14 mouse cellular contexts compared by ENCODE assay signal in genomic region chr9:59162954-59163353, GRCm38 (mm10).
DNase-seq lines count a peak whose midpoint lies in the region; ATAC-seq lines count a peak whose summit lies in the region.
"Had no signal": no experiment of that assay in that cellular context is flagged by ENCODE, and none has a peak within 500 bp of the region (broad histone marks: within the 10 kb centered on the region; RNA-seq: fewer than 3 reads in every experiment).

No protein-coding gene starts in this region.

- H3K27me3 ChIP-seq in forebrain, embryonic 12.5 days: peaks cover 7% of the 10 kb centered on the region
- no peaks in the 10 kb centered on the region for H3K27me3 ChIP-seq in neural tube, embryonic 14.5 days (ENCODE audit: control insufficient read depth, insufficient read depth, low read length)
- H3K27me3 ChIP-seq: heart, embryonic 15.5 days had no signal

- no peak overlapping the region for H3K4me2 ChIP-seq in forebrain, embryonic 12.5 days
- no peak overlapping the region for H3K4me2 ChIP-seq in neural tube, embryonic 14.5 days (ENCODE audit: low read depth, low read length)
- H3K4me2 ChIP-seq: heart, embryonic 15.5 days; lung, embryonic 14.5 days had no signal

- no peak for ATAC-seq in cerebellum, adult (ENCODE audit: insufficient number of reproducible peaks, low FRiP score, low TSS enrichment)
- peak; percentile 46; the same call in 1 of the 2 replicates for ATAC-seq in forebrain, embryonic 12.5 days (ENCODE audit: low FRiP score)
- peak; percentile 91 for ATAC-seq in neural tube, embryonic 14.5 days (ENCODE audit: low read depth)
- ATAC-seq in megakaryocyte progenitor cell, adult 5-6 weeks (replicated peaks; ENCODE audit: poor library complexity): no peak
- ATAC-seq: inflammation-experienced regulatory T-cells, adult 6 months had no signal

- no peak overlapping the region for H3K9ac ChIP-seq in forebrain, embryonic 12.5 days
- no peak overlapping the region for H3K9ac ChIP-seq in neural tube, embryonic 14.5 days (replicated peaks; ENCODE audit: low read depth, low read length)
- H3K9ac ChIP-seq: heart, embryonic 15.5 days; lung, embryonic 14.5 days had no signal

- peak overlapping the region; percentile 75; the same call in 1 of the 2 replicates for H3K27ac ChIP-seq in forebrain, embryonic 12.5 days
- peak overlapping the region; percentile 75; the same call in 1 of the 2 replicates for H3K27ac ChIP-seq in neural tube, embryonic 14.5 days (ENCODE audit: low read depth, low read length)
- H3K27ac ChIP-seq: heart, embryonic 15.5 days had no signal

- 8% methylated on average over 4 of the region's 4 CpGs for WGBS in forebrain, embryonic 12.5 days
- 4% methylated on average over 4 of the region's 4 CpGs for WGBS in neural tube, embryonic 14.5 days

- peaks cover 14% of the 10 kb centered on the region for H3K4me1 ChIP-seq in forebrain, embryonic 12.5 days
- peaks cover 9% of the 10 kb centered on the region; the same call in 1 of the 2 replicates for H3K4me1 ChIP-seq in neural tube, embryonic 14.5 days (ENCODE audit: control insufficient read depth, insufficient read depth, low read length)
- H3K4me1 ChIP-seq: heart, embryonic 15.5 days had no signal

- DNase-seq in cerebellum, postnatal 10 days: peak; percentile 36 to 44
- peak; percentile 82 for DNase-seq in mesoderm, embryonic 11.5 days (ENCODE audit: low read depth, low spot score)
- no peak for DNase-seq in thymus, adult 18-20 months
- DNase-seq in kidney, postnatal 36 days: no peak
- DNase-seq: adrenal gland, postnatal 10 days; gastrocnemius, postnatal 14 days; lung, embryonic 14.5 days; thymus, postnatal 36 days had no signal

- no peak overlapping the region for H3K4me3 ChIP-seq in forebrain, embryonic 12.5 days (replicated peaks)
- H3K4me3 ChIP-seq in neural tube, embryonic 14.5 days (ENCODE audit: low read depth, low read length): no peak overlapping the region
- H3K4me3 ChIP-seq: heart, embryonic 15.5 days had no signal

- no peaks in the 10 kb centered on the region for H3K9me3 ChIP-seq in forebrain, embryonic 12.5 days
- H3K9me3 ChIP-seq in neural tube, embryonic 14.5 days (ENCODE audit: control insufficient read depth, low read length): no peaks in the 10 kb centered on the region
- H3K9me3 ChIP-seq: heart, embryonic 15.5 days had no signal

- H3K36me3 ChIP-seq in forebrain, embryonic 12.5 days (replicated peaks): no peaks in the 10 kb centered on the region
- no peaks in the 10 kb centered on the region for H3K36me3 ChIP-seq in neural tube, embryonic 14.5 days (ENCODE audit: control insufficient read depth, insufficient read depth, low read length)
- H3K36me3 ChIP-seq: heart, embryonic 15.5 days had no signal

Comparison
In these comparisons a context has a peak if more than half of its experiments do, and no peak if none do; other contexts are left out.
1. DNase-seq: peak in cerebellum, postnatal 10 days (2 of 2) and mesoderm, embryonic 11.5 days (single experiment); none in thymus, adult 18-20 months (0 of 2) and kidney, postnatal 36 days (0 of 2).
2. ATAC-seq: peak in forebrain, embryonic 12.5 days (single experiment) and neural tube, embryonic 14.5 days (single experiment); none in cerebellum, adult (single experiment) and megakaryocyte progenitor cell, adult 5-6 weeks (single experiment).